Mouse (Mus musculus): ENCODE data around the gene Rgs19. TPM values are rescaled to one million over a fixed set of nuclear protein-coding genes. Genes with fewer than 3 reads are reported as not detected.

Rgs19 gene
- polyA plus RNA-seq, 1 experiment from 2014 or later = 54.2 TPM

- Histone ChIP-seq H3K4me3 (replicated peaks; ENCODE audit: low read length) (no peak overlapping the region), H3K4me2 (ENCODE audit: low read depth, low read length) (no peak overlapping the region), H3K36me3 (ENCODE audit: control insufficient read depth, insufficient read depth, low read length) (no peaks in the 10 kb centered on the region), H3K27ac (ENCODE audit: low read length) (no peak overlapping the region), H3K9me3 (replicated peaks; ENCODE audit: control insufficient read depth, low read length) (no peaks in the 10 kb centered on the region), H3K27me3 (ENCODE audit: control insufficient read depth, insufficient read depth, low read length) (no peaks in the 10 kb centered on the region), H3K4me1 (ENCODE audit: control insufficient read depth, insufficient read depth, low read length) (no peaks in the 10 kb centered on the region), H3K9ac (ENCODE audit: low read length) (no peak overlapping the region)
- ATAC-seq (ENCODE audit: insufficient read depth, low FRiP score) = no peak
- 89% methylated on average over 1 of the region's 1 CpGs for WGBS
Observed at GRCm38 (mm10) chr2:181713749-181714148, 20.0 kb upstream of the Rgs19 start.

- no peak for ATAC-seq (ENCODE audit: insufficient read depth, low FRiP score)
- Histone ChIP-seq H3K4me3 (replicated peaks; ENCODE audit: low read length) (no peak overlapping the region), H3K4me2 (ENCODE audit: low read depth, low read length) (no peak overlapping the region), H3K27me3 (ENCODE audit: control insufficient read depth, insufficient read depth, low read length) (no peaks in the 10 kb centered on the region), H3K9ac (ENCODE audit: low read length) (no peak overlapping the region), H3K4me1 (ENCODE audit: control insufficient read depth, insufficient read depth, low read length) (no peaks in the 10 kb centered on the region), H3K9me3 (replicated peaks; ENCODE audit: control insufficient read depth, low read length) (no peaks in the 10 kb centered on the region), H3K27ac (ENCODE audit: low read length) (no peak overlapping the region), H3K36me3 (ENCODE audit: control insufficient read depth, insufficient read depth, low read length) (no peaks in the 10 kb centered on the region)
- WGBS = 40% methylated on average over 4 of the region's 4 CpGs
Observed at GRCm38 (mm10) chr2:181706668-181707067, 12.9 kb upstream of the Rgs19 start.

- Histone ChIP-seq H3K4me2 (ENCODE audit: low read depth, low read length) (no peak within 1 kb of the TSS), H3K9ac (ENCODE audit: low read length) (no peak within 1 kb of the TSS), H3K9me3 (replicated peaks; ENCODE audit: control insufficient read depth, low read length) (no peaks in the 10 kb centered on the region), H3K4me1 (ENCODE audit: control insufficient read depth, insufficient read depth, low read length) (0 out of 2 replicates have a peak, but pooled peaks cover under 1% of the 10 kb centered on the region), H3K4me3 (replicated peaks; ENCODE audit: low read length) (no peak within 1 kb of the TSS), H3K36me3 (ENCODE audit: control insufficient read depth, insufficient read depth, low read length) (no peaks in the 10 kb centered on the region), H3K27ac (ENCODE audit: low read length) (no peak within 1 kb of the TSS), H3K27me3 (ENCODE audit: control insufficient read depth, insufficient read depth, low read length) (no peaks in the 10 kb centered on the region)
- WGBS = 44% methylated on average over 5 of the region's 5 CpGs
- ATAC-seq (ENCODE audit: insufficient read depth, low FRiP score) = no peak
Observed at GRCm38 (mm10) chr2:181698241-181698640, 4.5 kb upstream of the Rgs19 start, which contains the start of gene Lkaaear1. Gene Lkaaear1 (minus strand): TSS chr2:181698442.

- H3K9me3 ChIP-seq (replicated peaks; ENCODE audit: control insufficient read depth, low read length) = no peaks in the 10 kb centered on the region
- no peak overlapping the region for H3K4me3 ChIP-seq (replicated peaks; ENCODE audit: low read length)
- H3K27ac ChIP-seq (ENCODE audit: low read length) = no peak overlapping the region
- no peak for ATAC-seq (ENCODE audit: insufficient read depth, low FRiP score)
- H3K36me3 ChIP-seq (ENCODE audit: control insufficient read depth, insufficient read depth, low read length) = no peaks in the 10 kb centered on the region
- 0 out of 2 replicates have a peak, but pooled peaks cover 11% of the 10 kb centered on the region for H3K4me1 ChIP-seq (ENCODE audit: control insufficient read depth, insufficient read depth, low read length)
- H3K27me3 ChIP-seq (ENCODE audit: control insufficient read depth, insufficient read depth, low read length) = no peaks in the 10 kb centered on the region
- 70% methylated on average over 33 of the region's 33 CpGs for WGBS
- no peak overlapping the region for H3K9ac ChIP-seq (ENCODE audit: low read length)
- H3K4me2 ChIP-seq (ENCODE audit: low read depth, low read length) = no peak overlapping the region
Observed at GRCm38 (mm10) chr2:181696801-181697420, 3.1 kb upstream of the Rgs19 start.

- H3K4me2 ChIP-seq (ENCODE audit: low read depth, low read length) = no peak overlapping the region
- no peaks in the 10 kb centered on the region for H3K27me3 ChIP-seq (ENCODE audit: control insufficient read depth, insufficient read depth, low read length)
- no peaks in the 10 kb centered on the region for H3K36me3 ChIP-seq (ENCODE audit: control insufficient read depth, insufficient read depth, low read length)
- no peak for ATAC-seq (ENCODE audit: insufficient read depth, low FRiP score)
- 67% methylated on average over 1 of the region's 1 CpGs for WGBS
- H3K9ac ChIP-seq (ENCODE audit: low read length) = no peak overlapping the region
- H3K4me3 ChIP-seq (replicated peaks; ENCODE audit: low read length) = no peak overlapping the region
- 0 out of 2 replicates have a peak, but pooled peaks cover 11% of the 10 kb centered on the region for H3K4me1 ChIP-seq (ENCODE audit: control insufficient read depth, insufficient read depth, low read length)
- no peaks in the 10 kb centered on the region for H3K9me3 ChIP-seq (replicated peaks; ENCODE audit: control insufficient read depth, low read length)
- H3K27ac ChIP-seq (ENCODE audit: low read length) = no peak overlapping the region
Observed at GRCm38 (mm10) chr2:181695776-181696175, 2.0 kb upstream of the Rgs19 start.

- H3K27ac ChIP-seq (ENCODE audit: low read length) = no peak overlapping the region
Observed at GRCm38 (mm10) chr2:181694581-181694980, 804 bp upstream of the Rgs19 start.

GRCm38 (mm10) chr2:181692304-181692703 is 1.5 kb downstream of the Rgs19 start:
- 0 out of 2 replicates have a peak, but pooled peaks cover 11% of the 10 kb centered on the region for H3K4me1 ChIP-seq (ENCODE audit: control insufficient read depth, insufficient read depth, low read length)
- no peaks in the 10 kb centered on the region for H3K36me3 ChIP-seq (ENCODE audit: control insufficient read depth, insufficient read depth, low read length)
- no peak overlapping the region for H3K27ac ChIP-seq (ENCODE audit: low read length)
- no peak overlapping the region for H3K9ac ChIP-seq (ENCODE audit: low read length)
- WGBS = 83% methylated on average over 3 of the region's 3 CpGs
- no peaks in the 10 kb centered on the region for H3K27me3 ChIP-seq (ENCODE audit: control insufficient read depth, insufficient read depth, low read length)
- H3K4me2 ChIP-seq (ENCODE audit: low read depth, low read length) = peak overlapping the region; percentile 93
- H3K9me3 ChIP-seq (replicated peaks; ENCODE audit: control insufficient read depth, low read length) = no peaks in the 10 kb centered on the region
- peak overlapping the region; percentile 62; the same call in 1 of the 2 replicates for H3K4me3 ChIP-seq (replicated peaks; ENCODE audit: low read length)
- ATAC-seq (ENCODE audit: insufficient read depth, low FRiP score) = no peak

More at GRCm38 (mm10) chr2:181694581-181694980, 804 bp upstream of the Rgs19 start:
- no peaks in the 10 kb centered on the region for H3K27me3 ChIP-seq (ENCODE audit: control insufficient read depth, insufficient read depth, low read length)
- 89% methylated on average over 3 of the region's 3 CpGs for WGBS
- 0 out of 2 replicates have a peak overlapping the region, but pooled peaks have one; percentile 62 for H3K4me3 ChIP-seq (replicated peaks; ENCODE audit: low read length)
- no peaks in the 10 kb centered on the region for H3K9me3 ChIP-seq (replicated peaks; ENCODE audit: control insufficient read depth, low read length)
- no peak overlapping the region for H3K9ac ChIP-seq (ENCODE audit: low read length)
- H3K4me1 ChIP-seq (ENCODE audit: control insufficient read depth, insufficient read depth, low read length) = 0 out of 2 replicates have a peak, but pooled peaks cover 11% of the 10 kb centered on the region
- no peak for ATAC-seq (ENCODE audit: insufficient read depth, low FRiP score)
- no peaks in the 10 kb centered on the region for H3K36me3 ChIP-seq (ENCODE audit: control insufficient read depth, insufficient read depth, low read length)
- peak overlapping the region; percentile 93 for H3K4me2 ChIP-seq (ENCODE audit: low read depth, low read length)

GRCm38 (mm10) chr2:181691571-181691970 is 2.2 kb downstream of the Rgs19 start:
- H3K36me3 ChIP-seq (ENCODE audit: control insufficient read depth, insufficient read depth, low read length) = peaks cover 4% of the 10 kb centered on the region; the same call in 1 of the 2 replicates
- H3K9ac ChIP-seq (ENCODE audit: low read length) = no peak overlapping the region
- H3K9me3 ChIP-seq (replicated peaks; ENCODE audit: control insufficient read depth, low read length) = no peaks in the 10 kb centered on the region
- no peak for ATAC-seq (ENCODE audit: insufficient read depth, low FRiP score)
- WGBS = 85% methylated on average over 4 of the region's 4 CpGs
- H3K4me1 ChIP-seq (ENCODE audit: control insufficient read depth, insufficient read depth, low read length) = 0 out of 2 replicates have a peak, but pooled peaks cover 11% of the 10 kb centered on the region
- no peak overlapping the region for H3K4me2 ChIP-seq (ENCODE audit: low read depth, low read length)
- H3K27me3 ChIP-seq (ENCODE audit: control insufficient read depth, insufficient read depth, low read length) = no peaks in the 10 kb centered on the region
- no peak overlapping the region for H3K27ac ChIP-seq (ENCODE audit: low read length)
- H3K4me3 ChIP-seq (replicated peaks; ENCODE audit: low read length) = no peak overlapping the region

- Histone ChIP-seq H3K4me3 (replicated peaks; ENCODE audit: low read length) (no peak overlapping the region), H3K4me2 (ENCODE audit: low read depth, low read length) (no peak overlapping the region), H3K9me3 (replicated peaks; ENCODE audit: control insufficient read depth, low read length) (no peaks in the 10 kb centered on the region), H3K27ac (ENCODE audit: low read length) (no peak overlapping the region), H3K4me1 (ENCODE audit: control insufficient read depth, insufficient read depth, low read length) (0 out of 2 replicates have a peak, but pooled peaks cover 11% of the 10 kb centered on the region), H3K9ac (ENCODE audit: low read length) (no peak overlapping the region), H3K36me3 (ENCODE audit: control insufficient read depth, insufficient read depth, low read length) (peaks cover 7% of the 10 kb centered on the region; the same call in 1 of the 2 replicates), H3K27me3 (ENCODE audit: control insufficient read depth, insufficient read depth, low read length) (no peaks in the 10 kb centered on the region)
- no peak for ATAC-seq (ENCODE audit: insufficient read depth, low FRiP score)
- 84% methylated on average over 6 of the region's 6 CpGs for WGBS
Observed at GRCm38 (mm10) chr2:181691083-181691482, 2.7 kb downstream of the Rgs19 start.

All from stomach, embryonic 16.5 days (tissue).